Mouse (Mus musculus): ENCODE measurements around the gene Cd59b. TPM values are rescaled to one million over a fixed set of nuclear protein-coding genes. Genes with fewer than 3 reads are reported as not detected.

Gene Cd59b
- polyA plus RNA-seq, 1 experiment from 2014 or later: 4.7 TPM

DNA sequence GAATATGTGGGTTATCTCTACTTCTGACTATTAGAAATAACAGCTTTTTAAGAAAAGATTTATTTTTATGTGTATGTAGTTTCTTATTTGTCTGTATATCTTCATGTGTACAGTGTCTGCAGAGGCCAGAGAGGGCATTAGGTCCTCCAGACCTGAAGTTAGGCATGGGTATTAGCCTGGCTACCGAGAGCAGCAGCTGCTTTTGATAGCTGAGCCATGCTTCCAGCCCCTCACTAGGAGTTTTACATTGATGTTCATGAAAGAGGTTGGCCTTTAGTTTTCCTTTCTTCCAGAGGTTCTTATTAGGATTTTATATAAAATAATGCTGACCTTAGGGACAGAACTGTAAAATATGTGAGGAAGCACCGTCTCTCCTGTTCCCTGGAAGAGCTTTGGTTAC lies 31.4 kb upstream of the Cd59b start:
- H3K36me3 ChIP-seq: peaks cover 77% of the 10 kb centered on the region

GRCm38 (mm10) chr2:104041632-104042031 lies 28.0 kb upstream of the Cd59b start:
- no peak overlapping the region for H3K4me3 ChIP-seq
- H3K4me1 ChIP-seq: peaks cover 6% of the 10 kb centered on the region; the same call in 1 of the 2 replicates
- no peak overlapping the region for H3K4me2 ChIP-seq
- H3K36me3 ChIP-seq: peaks cover 68% of the 10 kb centered on the region
- WGBS: 60% methylated on average over 5 of the region's 5 CpGs
- no peak for ATAC-seq (ENCODE audit: extremely low read depth, insufficient number of reproducible peaks, low FRiP score, low TSS enrichment)
- H3K9me3 ChIP-seq: no peaks in the 10 kb centered on the region
- no peak overlapping the region for H3K27ac ChIP-seq (replicated peaks)
- no peak overlapping the region for H3K9ac ChIP-seq
- no peaks in the 10 kb centered on the region for H3K27me3 ChIP-seq (replicated peaks)

More for the DNA sequence above, 31.4 kb upstream of the Cd59b start:
- 70% methylated on average over 2 of the region's 2 CpGs for WGBS
- ATAC-seq (ENCODE audit: extremely low read depth, insufficient number of reproducible peaks, low FRiP score, low TSS enrichment): no peak
- H3K27me3 ChIP-seq (replicated peaks): no peaks in the 10 kb centered on the region
- H3K27ac ChIP-seq (replicated peaks): no peak overlapping the region
- H3K9me3 ChIP-seq: no peaks in the 10 kb centered on the region
- H3K4me3 ChIP-seq: no peak overlapping the region
- H3K4me2 ChIP-seq: no peak overlapping the region
- 0 out of 2 replicates have a peak, but pooled peaks cover 4% of the 10 kb centered on the region for H3K4me1 ChIP-seq
- no peak overlapping the region for H3K9ac ChIP-seq

GRCm38 (mm10) chr2:104042766-104043165 lies 26.9 kb upstream of the Cd59b start:
- H3K9me3 ChIP-seq: no peaks in the 10 kb centered on the region
- ATAC-seq (ENCODE audit: extremely low read depth, insufficient number of reproducible peaks, low FRiP score, low TSS enrichment): no peak
- H3K4me2 ChIP-seq: no peak overlapping the region
- peaks cover 64% of the 10 kb centered on the region for H3K36me3 ChIP-seq
- WGBS: 92% methylated on average over 15 of the region's 15 CpGs
- no peak overlapping the region for H3K4me3 ChIP-seq
- no peaks in the 10 kb centered on the region for H3K27me3 ChIP-seq (replicated peaks)
- no peak overlapping the region for H3K9ac ChIP-seq
- peaks cover 6% of the 10 kb centered on the region; the same call in 1 of the 2 replicates for H3K4me1 ChIP-seq
- no peak overlapping the region for H3K27ac ChIP-seq (replicated peaks)

DNA sequence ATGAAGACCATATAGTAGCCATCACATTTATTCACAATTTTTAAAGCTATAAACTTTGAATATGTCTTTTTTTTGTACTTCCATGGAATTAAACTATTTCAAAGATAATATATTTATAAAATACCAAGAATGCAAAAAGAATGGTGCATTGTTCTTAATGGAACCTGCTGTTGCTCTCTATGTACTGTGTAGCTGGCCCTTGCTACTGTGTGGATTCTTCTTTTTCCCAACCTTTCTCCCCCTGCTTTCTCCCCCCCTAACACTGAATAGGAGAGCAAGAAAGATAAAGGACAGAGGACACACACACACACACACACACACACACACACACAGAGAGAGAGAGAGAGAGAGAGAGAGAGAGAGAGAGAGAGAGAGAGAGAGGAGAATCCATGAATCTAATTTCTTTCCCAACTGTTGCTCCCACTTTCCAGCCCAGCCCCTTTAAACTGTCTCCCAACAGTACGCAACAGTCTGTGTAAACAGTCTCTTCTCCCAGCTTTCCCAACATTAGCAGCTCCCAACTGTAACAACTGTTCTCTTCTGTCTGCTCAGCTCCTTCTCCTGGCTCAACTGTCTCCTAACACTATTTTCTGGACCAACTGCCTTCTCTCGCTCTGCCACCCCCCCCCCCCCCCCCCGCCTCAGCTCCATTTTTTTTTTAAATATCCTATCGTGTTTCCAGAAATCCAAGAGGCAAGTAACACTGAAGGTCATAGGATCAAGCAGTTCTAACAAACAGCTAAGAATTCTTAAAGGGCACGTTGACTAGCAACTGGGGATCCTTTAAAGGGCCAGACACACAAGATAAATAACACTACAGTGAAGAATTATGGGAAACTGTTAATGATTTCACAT lies 25.8 kb upstream of the Cd59b start:
- no peak for ATAC-seq (ENCODE audit: extremely low read depth, insufficient number of reproducible peaks, low FRiP score, low TSS enrichment)
- no peaks in the 10 kb centered on the region for H3K9me3 ChIP-seq
- H3K27ac ChIP-seq (replicated peaks): no peak overlapping the region
- H3K4me2 ChIP-seq: no peak overlapping the region
- H3K4me3 ChIP-seq: no peak overlapping the region
- peaks cover 6% of the 10 kb centered on the region; the same call in 1 of the 2 replicates for H3K4me1 ChIP-seq
- no peak overlapping the region for H3K9ac ChIP-seq
- peaks cover 66% of the 10 kb centered on the region for H3K36me3 ChIP-seq
- 60% methylated on average over 4 of the region's 5 CpGs for WGBS
- H3K27me3 ChIP-seq (replicated peaks): no peaks in the 10 kb centered on the region

- WGBS: 42% methylated on average over 1 of the region's 1 CpGs
- Histone ChIP-seq H3K9me3 (no peaks in the 10 kb centered on the region), H3K4me3 (no peak overlapping the region), H3K27me3 (replicated peaks) (no peaks in the 10 kb centered on the region), H3K27ac (replicated peaks) (no peak overlapping the region), H3K9ac (no peak overlapping the region), H3K4me2 (no peak overlapping the region), H3K36me3 (peaks cover 64% of the 10 kb centered on the region), H3K4me1 (peaks cover 6% of the 10 kb centered on the region; the same call in 1 of the 2 replicates)
- no peak for ATAC-seq (ENCODE audit: extremely low read depth, insufficient number of reproducible peaks, low FRiP score, low TSS enrichment)
Measured at GRCm38 (mm10) chr2:104044479-104045080, 25.1 kb upstream of the Cd59b start.

- Histone ChIP-seq H3K9me3 (no peaks in the 10 kb centered on the region), H3K27me3 (replicated peaks) (no peaks in the 10 kb centered on the region), H3K9ac (no peak overlapping the region), H3K4me3 (no peak overlapping the region), H3K4me1 (no peaks in the 10 kb centered on the region), H3K27ac (replicated peaks) (no peak overlapping the region), H3K36me3 (peaks cover 75% of the 10 kb centered on the region), H3K4me2 (no peak overlapping the region)
- WGBS: 82% methylated on average over 1 of the region's 1 CpGs
- ATAC-seq (ENCODE audit: extremely low read depth, insufficient number of reproducible peaks, low FRiP score, low TSS enrichment): no peak
Measured at GRCm38 (mm10) chr2:104058381-104058780, 11.3 kb upstream of the Cd59b start.

GRCm38 (mm10) chr2:104058954-104059353 lies 10.7 kb upstream of the Cd59b start:
- Histone ChIP-seq H3K36me3 (peaks cover 73% of the 10 kb centered on the region), H3K9me3 (no peaks in the 10 kb centered on the region), H3K4me3 (no peak overlapping the region), H3K4me1 (no peaks in the 10 kb centered on the region), H3K4me2 (no peak overlapping the region), H3K9ac (no peak overlapping the region), H3K27me3 (replicated peaks) (no peaks in the 10 kb centered on the region), H3K27ac (replicated peaks) (no peak overlapping the region)
- ATAC-seq (ENCODE audit: extremely low read depth, insufficient number of reproducible peaks, low FRiP score, low TSS enrichment): no peak
- 92% methylated on average over 4 of the region's 4 CpGs for WGBS

- peaks cover 64% of the 10 kb centered on the region for H3K36me3 ChIP-seq
- H3K4me3 ChIP-seq: no peak overlapping the region
- no peaks in the 10 kb centered on the region for H3K27me3 ChIP-seq (replicated peaks)
- no peaks in the 10 kb centered on the region for H3K9me3 ChIP-seq
- H3K4me2 ChIP-seq: no peak overlapping the region
- ATAC-seq (ENCODE audit: extremely low read depth, insufficient number of reproducible peaks, low FRiP score, low TSS enrichment): no peak
- H3K4me1 ChIP-seq: no peaks in the 10 kb centered on the region
- H3K9ac ChIP-seq: no peak overlapping the region
- 77% methylated on average over 10 of the region's 10 CpGs for WGBS
- H3K27ac ChIP-seq (replicated peaks): no peak overlapping the region
Measured at GRCm38 (mm10) chr2:104059786-104060185, 9.9 kb upstream of the Cd59b start.

- Histone ChIP-seq H3K4me3 (no peak overlapping the region), H3K4me2 (no peak overlapping the region), H3K9me3 (no peaks in the 10 kb centered on the region), H3K9ac (no peak overlapping the region), H3K27me3 (replicated peaks) (no peaks in the 10 kb centered on the region), H3K36me3 (peaks cover 53% of the 10 kb centered on the region), H3K27ac (replicated peaks) (no peak overlapping the region), H3K4me1 (no peaks in the 10 kb centered on the region)
- 96% methylated on average over 6 of the region's 6 CpGs for WGBS
- no peak for ATAC-seq (ENCODE audit: extremely low read depth, insufficient number of reproducible peaks, low FRiP score, low TSS enrichment)
Measured at GRCm38 (mm10) chr2:104060996-104061395, 8.7 kb upstream of the Cd59b start.

DNA sequence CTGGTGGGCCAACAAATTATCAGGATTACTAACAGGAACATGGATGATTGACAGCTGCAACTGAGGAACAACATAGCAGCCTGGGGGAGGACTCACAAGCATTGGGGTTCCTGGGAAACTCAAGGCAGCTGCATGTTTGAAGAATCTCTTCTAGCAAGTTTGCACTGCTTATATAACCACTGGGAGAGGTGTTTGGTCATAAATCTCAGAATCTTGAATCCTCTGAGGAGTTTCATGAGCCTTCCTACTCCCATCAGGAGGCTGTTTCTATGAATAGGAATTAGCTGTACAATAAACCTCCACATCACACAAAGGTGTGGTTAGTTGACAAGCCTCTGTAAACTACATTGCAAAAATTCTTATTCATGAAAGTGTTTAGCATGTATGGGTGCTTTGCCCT lies 7.0 kb upstream of the Cd59b start:
- H3K4me3 ChIP-seq: no peak overlapping the region
- H3K4me2 ChIP-seq: no peak overlapping the region
- no peak overlapping the region for H3K27ac ChIP-seq (replicated peaks)
- ATAC-seq (ENCODE audit: extremely low read depth, insufficient number of reproducible peaks, low FRiP score, low TSS enrichment): no peak
- no peaks in the 10 kb centered on the region for H3K27me3 ChIP-seq (replicated peaks)
- no peak overlapping the region for H3K9ac ChIP-seq
- peaks cover 50% of the 10 kb centered on the region for H3K36me3 ChIP-seq
- no peaks in the 10 kb centered on the region for H3K4me1 ChIP-seq
- H3K9me3 ChIP-seq: no peaks in the 10 kb centered on the region

- no peak for ATAC-seq (ENCODE audit: extremely low read depth, insufficient number of reproducible peaks, low FRiP score, low TSS enrichment)
- WGBS: 74% methylated on average over 2 of the region's 2 CpGs
Measured at GRCm38 (mm10) chr2:104064152-104064551, 5.5 kb upstream of the Cd59b start.

More at GRCm38 (mm10) chr2:104064152-104064551, 5.5 kb upstream of the Cd59b start:
- no peak overlapping the region for H3K4me2 ChIP-seq
- no peak overlapping the region for H3K27ac ChIP-seq (replicated peaks)
- peaks cover 40% of the 10 kb centered on the region for H3K36me3 ChIP-seq
- peaks cover 4% of the 10 kb centered on the region; the same call in 1 of the 2 replicates for H3K4me1 ChIP-seq
- no peaks in the 10 kb centered on the region for H3K9me3 ChIP-seq
- no peak overlapping the region for H3K4me3 ChIP-seq
- no peak overlapping the region for H3K9ac ChIP-seq
- no peaks in the 10 kb centered on the region for H3K27me3 ChIP-seq (replicated peaks)
